Mouse (Mus musculus) lung, postnatal 0 days (tissue): Measurements from ENCODE around the gene Dnah3. TPM values are rescaled to one million over a fixed set of nuclear protein-coding genes. Genes with fewer than 3 reads are reported as not detected.

Source experiments
- ATAC-seq: fragments of 200-750 bp; cut with Nextera tagmentation; 2 replicates; pipeline ENCODE4 v1.8.0; 2017; ENCODE audit warnings: moderate library complexity
- DNase-seq: peaks from one replicate; pipeline ENCODE4 v3.0.0-alpha.2; 2016; ENCODE audit warnings: low spot score
- H3K27ac ChIP-seq: fragments of 300-500 bp; sonication (generic); 2 replicates; pipeline ENCODE4 v1.5.1; 2014; ENCODE audit warnings: antibody characterized with exemption, mild to moderate bottlenecking, low read length, mixed read lengths
- H3K27me3 ChIP-seq: fragments of 300-500 bp; sonication (generic); replicated peaks from 2 replicates; pipeline ENCODE4 v1.6.1; 2014; ENCODE audit warnings: low read length, mixed read lengths; ENCODE audit not compliant: insufficient read depth
- H3K36me3 ChIP-seq: fragments of 300-500 bp; sonication (generic); 2 replicates; pipeline ENCODE4 v1.6.1; 2014; ENCODE audit warnings: low read length, mixed read lengths; ENCODE audit not compliant: insufficient read depth
- H3K4me1 ChIP-seq: fragments of 300-500 bp; sonication (generic); 2 replicates; pipeline ENCODE4 v1.6.1; 2014; ENCODE audit warnings: antibody characterized with exemption, low read depth, low read length, mixed read lengths; ENCODE audit not compliant: insufficient read depth
- H3K4me2 ChIP-seq: fragments of 300-500 bp; sonication (generic); replicated peaks from 2 replicates; pipeline ENCODE4 v1.6.1; 2014; ENCODE audit warnings: low read depth, mild to moderate bottlenecking, low read length, moderate library complexity, mixed read lengths
- H3K4me3 ChIP-seq: fragments of 300-500 bp; sonication (generic); 2 replicates; pipeline ENCODE4 v1.5.1; 2014; ENCODE audit warnings: low read depth, low read length
- H3K9ac ChIP-seq: fragments of 300-500 bp; sonication (generic); replicated peaks from 2 replicates; pipeline ENCODE4 v1.6.1; 2014; ENCODE audit warnings: low read depth, mild to moderate bottlenecking
- H3K9me3 ChIP-seq: fragments of 300-500 bp; sonication (generic); 2 replicates; pipeline ENCODE4 v1.6.1; 2016; ENCODE audit warnings: low read length, mixed read lengths
- CTCF ChIP-seq: IDR thresholded peaks from 2 replicates; pipeline ENCODE4 v1.5.1; 2016; ENCODE audit warnings: antibody characterized with exemption, mild to moderate bottlenecking
- EP300 ChIP-seq: IDR thresholded peaks from 2 replicates; pipeline ENCODE4 v1.6.1; 2016; ENCODE audit warnings: antibody characterized with exemption, mild to moderate bottlenecking, control low read depth
- WGBS: fragments of 180-500 bp; shearing (Covaris S2); extraction: QIAGEN DNeasy Blood & Tissue Kit; methylation state at CpG from one replicate; pipeline ENCODE4 v1.1.7; 2014; 5-methylcytosine and 5-hydroxymethylcytosine counted together
- polyA plus RNA-seq: library from polyadenylated mRNA; unstranded; fragments of >200 nt; fragmentation: Nextera tagmentation; extraction: Ambion mirVana; gene quantifications from 2 replicates; pipeline ENCODE4 v1.2.1, GENCODE M21; 2015

Dnah3 gene
- polyA plus RNA-seq, 1 experiment from 2014 or later: 2.9 TPM

DNA sequence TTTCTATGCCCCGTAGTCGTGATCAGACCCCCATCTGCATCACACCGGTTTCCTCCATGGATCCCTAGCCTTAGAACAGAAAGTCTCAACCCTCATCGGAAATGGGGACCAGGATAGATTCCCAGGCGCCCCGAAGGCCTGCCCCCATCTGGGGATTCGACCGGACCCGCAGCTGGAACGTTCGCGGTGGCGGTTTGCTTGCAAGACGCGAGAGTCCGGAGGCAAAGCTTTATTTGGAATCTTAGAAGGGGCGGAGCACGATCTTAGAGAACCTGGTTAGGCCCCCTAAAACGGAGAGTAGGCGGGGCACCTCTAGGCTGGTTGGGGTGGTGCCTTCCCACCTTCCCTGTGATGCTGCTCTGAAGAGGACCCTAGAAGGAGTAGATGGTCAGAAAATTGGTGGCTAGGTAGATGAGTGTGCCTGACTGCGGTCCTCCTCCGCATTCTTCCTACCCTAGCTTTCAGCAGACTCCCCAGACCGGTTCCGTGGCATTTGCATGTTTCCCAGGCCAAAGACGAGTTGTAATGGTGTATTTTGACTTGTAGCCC, 8.0 kb upstream of the Dnah3 start:
- ATAC-seq: peak; percentile 26
- H3K27ac ChIP-seq: peak overlapping the region; percentile 60
- WGBS: 5% methylated on average over 25 of the region's 25 CpGs

DNA sequence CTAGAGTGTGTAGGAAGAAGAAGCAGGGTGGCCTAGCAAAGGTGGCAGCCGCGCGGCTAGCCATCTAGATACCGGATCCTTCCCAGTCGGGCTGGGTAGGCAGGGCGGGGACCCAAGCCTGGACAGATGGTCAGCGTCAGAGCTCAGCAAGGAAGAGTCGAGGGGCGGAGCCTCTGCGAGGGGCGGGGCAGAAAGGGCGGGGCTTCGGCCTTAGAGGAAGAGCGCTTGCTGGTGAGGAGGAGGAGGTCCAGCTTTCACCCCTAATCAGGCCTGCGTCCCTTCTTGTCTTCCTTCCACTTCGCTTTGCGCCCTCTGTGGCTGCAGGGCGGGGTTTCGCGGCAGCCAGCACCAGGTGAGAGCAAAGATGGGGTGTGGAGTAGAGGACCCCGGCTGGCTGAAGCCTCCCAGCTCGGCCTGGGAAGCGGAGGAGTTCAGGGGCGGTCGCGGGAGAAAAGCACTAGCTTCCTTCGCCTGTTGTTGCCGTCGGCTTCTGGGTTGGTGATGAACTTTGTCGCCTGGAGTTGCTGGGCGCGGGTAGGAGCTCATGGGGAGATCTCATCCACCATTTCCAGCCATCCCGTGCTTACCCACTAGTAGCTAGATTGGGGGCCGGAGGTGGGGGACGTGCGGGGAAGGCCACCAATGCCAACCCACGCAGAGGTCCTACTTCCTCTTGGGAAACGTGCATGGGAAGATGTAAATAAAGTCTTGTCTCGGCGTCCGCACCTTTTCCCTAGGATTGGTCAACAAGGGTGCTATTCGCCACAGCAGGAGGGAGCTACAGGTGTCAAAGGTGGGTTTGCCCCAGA, 7.3 kb upstream of the Dnah3 start, which contains the start of gene Tmem159:
TSS of gene Tmem159 (plus strand) at position 190 of the 809 bp plus-strand sequence.
- H3K36me3 ChIP-seq: no peaks in the 10 kb centered on the region; the same call in 1 of the 2 replicates
- peak within 1 kb of the TSS; percentile 43 for H3K9ac ChIP-seq
- ATAC-seq (peak; percentile 92), DNase-seq (peak; percentile 95)
- H3K4me2 ChIP-seq: peak within 1 kb of the TSS; percentile 88
- peak within 1 kb of the TSS; percentile 60 for H3K27ac ChIP-seq
- peaks cover 5% of the 10 kb centered on the region; the same call in 1 of the 2 replicates for H3K4me1 ChIP-seq
- no peaks in the 10 kb centered on the region for H3K9me3 ChIP-seq
- peak; percentile 18; the same call in 1 of the 2 replicates for TF ChIP-seq CTCF
- no peak for TF ChIP-seq EP300
- WGBS: 2% methylated on average over 38 of the region's 42 CpGs
- H3K4me3 ChIP-seq: peak within 1 kb of the TSS; percentile 66
- H3K27me3 ChIP-seq: no peaks in the 10 kb centered on the region

More for the DNA sequence above, 8.0 kb upstream of the Dnah3 start:
- TF ChIP-seq CTCF (peak; percentile 11; the same call in 1 of the 2 replicates), EP300 (no peak)
- Histone ChIP-seq H3K9me3 (no peaks in the 10 kb centered on the region), H3K4me1 (peaks cover 5% of the 10 kb centered on the region; the same call in 1 of the 2 replicates), H3K9ac (peak overlapping the region; percentile 43), H3K4me2 (peak overlapping the region; percentile 88), H3K36me3 (no peaks in the 10 kb centered on the region; the same call in 1 of the 2 replicates), H3K27me3 (no peaks in the 10 kb centered on the region), H3K4me3 (peak overlapping the region; percentile 66)
- peak; percentile 72 for DNase-seq

DNA sequence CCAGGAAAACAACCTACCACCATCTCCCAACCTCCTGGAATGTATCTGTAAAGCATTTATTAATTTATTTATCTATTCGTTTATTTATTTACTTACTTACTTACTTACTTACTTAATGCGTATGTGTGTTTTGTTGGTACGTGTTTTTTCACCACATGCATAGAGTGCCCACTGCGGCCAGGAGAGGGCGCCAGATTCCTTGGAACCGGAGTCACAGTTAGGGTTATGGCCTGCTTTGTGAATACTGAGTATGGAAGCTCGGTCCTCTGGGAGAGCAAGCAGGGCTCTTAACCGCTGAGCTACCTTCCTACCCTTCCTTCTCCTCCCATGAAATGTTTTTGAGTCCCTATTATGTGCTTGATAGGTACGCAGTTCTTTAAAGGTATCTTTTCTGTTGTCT, 3.3 kb upstream of the Dnah3 start:
- Histone ChIP-seq H3K27ac (no peak overlapping the region), H3K9me3 (no peaks in the 10 kb centered on the region), H3K9ac (no peak overlapping the region), H3K4me1 (peaks cover 3% of the 10 kb centered on the region; the same call in 1 of the 2 replicates), H3K4me3 (no peak overlapping the region), H3K27me3 (no peaks in the 10 kb centered on the region), H3K4me2 (no peak overlapping the region), H3K36me3 (no peaks in the 10 kb centered on the region)
- ATAC-seq (peak; percentile 68), DNase-seq (peak; percentile 89)
- peak; percentile 95 for TF ChIP-seq CTCF
- no peak for TF ChIP-seq EP300
- WGBS: 17% methylated on average over 9 of the region's 9 CpGs

DNA sequence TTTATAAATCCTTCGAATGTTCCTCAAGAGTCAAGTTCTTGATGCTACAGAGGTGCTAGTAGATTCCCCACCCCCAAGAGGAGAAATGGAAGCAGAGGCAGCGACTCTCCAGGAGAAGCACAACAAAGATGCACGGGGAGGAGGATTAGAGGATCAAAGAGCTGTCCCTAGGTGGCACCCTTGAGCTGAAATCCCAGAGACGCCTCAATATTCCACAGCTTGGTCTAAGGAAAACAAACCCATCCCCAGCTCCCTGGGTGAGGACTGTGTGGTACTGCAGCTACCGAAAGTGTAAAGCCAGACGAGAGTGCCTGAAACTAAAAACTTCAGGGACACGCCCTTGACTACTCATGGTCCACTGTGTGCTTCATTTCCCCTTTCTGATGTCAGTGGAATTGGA, 2.8 kb upstream of the Dnah3 start:
- TF ChIP-seq EP300 (no peak), CTCF (peak; percentile 77)
- DNase-seq (peak; percentile 84), ATAC-seq (peak; percentile 68)
- Histone ChIP-seq H3K4me2 (0 out of 2 replicates have a peak overlapping the region, but pooled peaks have one; percentile 14), H3K27ac (no peak overlapping the region), H3K4me3 (no peak overlapping the region), H3K9me3 (no peaks in the 10 kb centered on the region), H3K9ac (no peak overlapping the region), H3K36me3 (no peaks in the 10 kb centered on the region), H3K4me1 (no peaks in the 10 kb centered on the region; the same call in 1 of the 2 replicates), H3K27me3 (no peaks in the 10 kb centered on the region)
- WGBS: 5% methylated on average over 7 of the region's 7 CpGs

DNA sequence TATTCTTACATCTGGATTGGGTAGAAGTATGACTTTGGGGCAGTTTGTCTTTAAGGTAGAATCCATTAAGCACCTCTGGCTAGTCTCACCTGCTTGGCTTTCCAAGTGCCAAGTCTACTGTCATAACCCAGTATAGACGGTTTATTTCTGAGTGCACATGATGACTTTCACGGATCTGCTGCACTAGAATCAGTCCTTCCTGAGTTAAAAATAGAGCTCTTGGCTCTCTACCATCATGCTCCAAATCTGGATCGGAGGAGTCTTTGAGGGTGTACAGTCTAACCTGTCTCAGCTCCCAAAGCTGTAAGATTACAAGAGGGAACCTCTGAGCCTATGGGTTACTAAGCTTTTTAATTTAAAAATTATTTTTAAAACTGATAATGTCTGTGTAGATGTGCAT, 864 bp downstream of the Dnah3 start:
- ATAC-seq (no peak), DNase-seq (no peak)
- H3K4me2 ChIP-seq: no peak overlapping the region
- TF ChIP-seq EP300 (no peak), CTCF (no peak)
- H3K27ac ChIP-seq: no peak overlapping the region
- no peaks in the 10 kb centered on the region for H3K4me1 ChIP-seq
- 69% methylated on average over 3 of the region's 3 CpGs for WGBS
- no peaks in the 10 kb centered on the region for H3K27me3 ChIP-seq
- no peaks in the 10 kb centered on the region for H3K36me3 ChIP-seq
- H3K4me3 ChIP-seq: no peak overlapping the region
- no peak overlapping the region for H3K9ac ChIP-seq
- no peaks in the 10 kb centered on the region for H3K9me3 ChIP-seq

DNA sequence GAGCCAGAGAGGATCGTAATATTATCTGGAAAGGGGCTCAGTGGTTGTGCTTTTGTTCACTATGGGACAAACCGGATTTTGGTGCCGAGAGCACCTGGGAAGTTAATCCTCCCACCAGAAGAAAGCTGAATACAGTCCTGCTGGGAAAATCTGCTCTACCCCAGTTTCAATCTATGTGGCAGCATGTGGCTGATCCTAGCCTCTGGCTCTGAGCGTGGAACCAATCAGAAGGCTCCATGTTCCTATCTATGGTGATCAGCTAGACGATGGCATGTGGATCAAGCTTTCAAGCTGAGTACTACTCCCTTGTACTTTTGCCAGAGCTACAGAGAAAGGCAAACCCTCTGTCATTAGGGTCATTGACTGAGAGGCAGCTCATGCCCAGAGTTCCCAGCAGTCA, 2.0 kb downstream of the Dnah3 start:
- no peak for DNase-seq
- TF ChIP-seq EP300 (no peak), CTCF (no peak)
- 45% methylated on average over 5 of the region's 5 CpGs for WGBS

More for the DNA sequence above, 2.0 kb downstream of the Dnah3 start:
- H3K27ac ChIP-seq: no peak overlapping the region
- H3K4me3 ChIP-seq: no peak overlapping the region
- no peak overlapping the region for H3K9ac ChIP-seq
- H3K4me2 ChIP-seq: no peak overlapping the region
- ATAC-seq: no peak
- no peaks in the 10 kb centered on the region for H3K36me3 ChIP-seq
- H3K4me1 ChIP-seq: no peaks in the 10 kb centered on the region
- H3K27me3 ChIP-seq: no peaks in the 10 kb centered on the region
- no peaks in the 10 kb centered on the region for H3K9me3 ChIP-seq
